Mouse (Mus musculus): ENCODE measurements at regions not wholly inside any gene's neighbourhood (a gene's known extent, or its start where the extent isn't known, plus 50 kb on each side); places are given as distances from the start of the nearest gene placed in this dataset.

GRCm38 (mm10) chr7:111420698-111421097, 337.9 kb upstream of the Eif4g2 start:
- H3K27me3 ChIP-seq (replicated peaks; ENCODE audit: low read depth, poor library complexity, severe bottlenecking), result no peaks in the 10 kb centered on the region
- H3K36me3 ChIP-seq (replicated peaks), result no peaks in the 10 kb centered on the region
- H3K27ac ChIP-seq (replicated peaks), result no peak overlapping the region
- 87% methylated on average over 3 of the region's 3 CpGs for WGBS
- no peaks in the 10 kb centered on the region for H3K9me3 ChIP-seq
- DNase-seq (ENCODE audit: low spot score), result no peak
- H3K4me1 ChIP-seq, result 0 out of 2 replicates have a peak, but pooled peaks cover 4% of the 10 kb centered on the region
- no peak overlapping the region for H3K4me3 ChIP-seq

GRCm38 (mm10) chr7:111417735-111418134, 334.9 kb upstream of the Eif4g2 start:
- no peak overlapping the region for H3K27ac ChIP-seq (replicated peaks)
- no peaks in the 10 kb centered on the region for H3K27me3 ChIP-seq (replicated peaks; ENCODE audit: low read depth, poor library complexity, severe bottlenecking)
- H3K4me1 ChIP-seq, result 0 out of 2 replicates have a peak, but pooled peaks cover 4% of the 10 kb centered on the region
- H3K9me3 ChIP-seq, result no peaks in the 10 kb centered on the region
- 32% methylated on average over 3 of the region's 3 CpGs for WGBS
- no peak for DNase-seq (ENCODE audit: low spot score)
- no peaks in the 10 kb centered on the region for H3K36me3 ChIP-seq (replicated peaks)
- H3K4me3 ChIP-seq, result no peak overlapping the region

GRCm38 (mm10) chr7:111416061-111416460, 333.2 kb upstream of the Eif4g2 start:
- DNase-seq (ENCODE audit: low spot score), result no peak
- 81% methylated on average over 6 of the region's 6 CpGs for WGBS
- Histone ChIP-seq H3K27ac (replicated peaks) (no peak overlapping the region), H3K4me3 (no peak overlapping the region), H3K27me3 (replicated peaks; ENCODE audit: low read depth, poor library complexity, severe bottlenecking) (no peaks in the 10 kb centered on the region), H3K9me3 (no peaks in the 10 kb centered on the region), H3K4me1 (0 out of 2 replicates have a peak, but pooled peaks cover 4% of the 10 kb centered on the region), H3K36me3 (replicated peaks) (no peaks in the 10 kb centered on the region)

GRCm38 (mm10) chr7:111413745-111414144, 330.9 kb upstream of the Eif4g2 start:
- 77% methylated on average over 4 of the region's 4 CpGs for WGBS
- Histone ChIP-seq H3K4me3 (no peak overlapping the region), H3K27ac (replicated peaks) (no peak overlapping the region), H3K36me3 (replicated peaks) (no peaks in the 10 kb centered on the region), H3K9me3 (no peaks in the 10 kb centered on the region), H3K4me1 (no peaks in the 10 kb centered on the region), H3K27me3 (replicated peaks; ENCODE audit: low read depth, poor library complexity, severe bottlenecking) (no peaks in the 10 kb centered on the region)
- no peak for DNase-seq (ENCODE audit: low spot score)

- 80% methylated on average over 2 of the region's 2 CpGs for WGBS
- no peak overlapping the region for H3K27ac ChIP-seq (replicated peaks)
Measured at GRCm38 (mm10) chr7:111412957-111413356, 330.1 kb upstream of the Eif4g2 start.

GRCm38 (mm10) chr7:111411386-111411960, 328.6 kb upstream of the Eif4g2 start:
- no peaks in the 10 kb centered on the region for H3K9me3 ChIP-seq
- WGBS, result 90% methylated on average over 5 of the region's 5 CpGs
- no peaks in the 10 kb centered on the region for H3K27me3 ChIP-seq (replicated peaks; ENCODE audit: low read depth, poor library complexity, severe bottlenecking)

More at GRCm38 (mm10) chr7:111412957-111413356, 330.1 kb upstream of the Eif4g2 start:
- DNase-seq (ENCODE audit: low spot score), result no peak
- Histone ChIP-seq H3K4me3 (no peak overlapping the region), H3K27me3 (replicated peaks; ENCODE audit: low read depth, poor library complexity, severe bottlenecking) (no peaks in the 10 kb centered on the region), H3K4me1 (no peaks in the 10 kb centered on the region), H3K36me3 (replicated peaks) (no peaks in the 10 kb centered on the region), H3K9me3 (no peaks in the 10 kb centered on the region)

GRCm38 (mm10) chr7:111395972-111396371, 313.1 kb upstream of the Eif4g2 start:
- Histone ChIP-seq H3K9me3 (no peaks in the 10 kb centered on the region), H3K36me3 (replicated peaks) (no peaks in the 10 kb centered on the region), H3K27me3 (replicated peaks; ENCODE audit: low read depth, poor library complexity, severe bottlenecking) (no peaks in the 10 kb centered on the region), H3K4me1 (no peaks in the 10 kb centered on the region), H3K4me3 (no peak overlapping the region), H3K27ac (replicated peaks) (no peak overlapping the region)
- 89% methylated on average over 2 of the region's 2 CpGs for WGBS
- no peak for DNase-seq (ENCODE audit: low spot score)

More at GRCm38 (mm10) chr7:111411386-111411960, 328.6 kb upstream of the Eif4g2 start:
- Histone ChIP-seq H3K27ac (replicated peaks) (no peak overlapping the region), H3K4me1 (no peaks in the 10 kb centered on the region), H3K36me3 (replicated peaks) (no peaks in the 10 kb centered on the region), H3K4me3 (no peak overlapping the region)
- DNase-seq (ENCODE audit: low spot score), result no peak

GRCm38 (mm10) chr7:111395111-111395510, 312.3 kb upstream of the Eif4g2 start:
- no peak for DNase-seq (ENCODE audit: low spot score)
- no peak overlapping the region for H3K27ac ChIP-seq (replicated peaks)
- no peaks in the 10 kb centered on the region for H3K27me3 ChIP-seq (replicated peaks; ENCODE audit: low read depth, poor library complexity, severe bottlenecking)
- H3K9me3 ChIP-seq, result no peaks in the 10 kb centered on the region
- H3K4me1 ChIP-seq, result no peaks in the 10 kb centered on the region
- H3K36me3 ChIP-seq (replicated peaks), result no peaks in the 10 kb centered on the region
- H3K4me3 ChIP-seq, result no peak overlapping the region
- WGBS, result 82% methylated on average over 6 of the region's 6 CpGs

GRCm38 (mm10) chr7:111393846-111394245, 311.0 kb upstream of the Eif4g2 start:
- Histone ChIP-seq H3K27ac (replicated peaks) (no peak overlapping the region), H3K27me3 (replicated peaks; ENCODE audit: low read depth, poor library complexity, severe bottlenecking) (no peaks in the 10 kb centered on the region), H3K36me3 (replicated peaks) (no peaks in the 10 kb centered on the region), H3K4me3 (no peak overlapping the region), H3K4me1 (no peaks in the 10 kb centered on the region), H3K9me3 (no peaks in the 10 kb centered on the region)
- no peak for DNase-seq (ENCODE audit: low spot score)

- Histone ChIP-seq H3K9me3 (no peaks in the 10 kb centered on the region), H3K4me1 (no peaks in the 10 kb centered on the region), H3K4me3 (no peak overlapping the region), H3K27me3 (replicated peaks; ENCODE audit: low read depth, poor library complexity, severe bottlenecking) (no peaks in the 10 kb centered on the region), H3K36me3 (replicated peaks) (no peaks in the 10 kb centered on the region), H3K27ac (replicated peaks) (no peak overlapping the region)
- DNase-seq (ENCODE audit: low spot score), result no peak
Measured at GRCm38 (mm10) chr7:111389690-111390089, 306.9 kb upstream of the Eif4g2 start.

GRCm38 (mm10) chr7:111374534-111374933, 291.7 kb upstream of the Eif4g2 start:
- H3K27ac ChIP-seq (replicated peaks), result no peak overlapping the region
- no peaks in the 10 kb centered on the region for H3K9me3 ChIP-seq
- WGBS, result 91% methylated on average over 7 of the region's 7 CpGs
- H3K27me3 ChIP-seq (replicated peaks; ENCODE audit: low read depth, poor library complexity, severe bottlenecking), result no peaks in the 10 kb centered on the region
- no peaks in the 10 kb centered on the region for H3K4me1 ChIP-seq
- DNase-seq (ENCODE audit: low spot score), result no peak
- no peak overlapping the region for H3K4me3 ChIP-seq
- no peaks in the 10 kb centered on the region for H3K36me3 ChIP-seq (replicated peaks)

- Histone ChIP-seq H3K4me1 (peaks cover 3% of the 10 kb centered on the region; the same call in 1 of the 2 replicates), H3K9me3 (no peaks in the 10 kb centered on the region), H3K27ac (replicated peaks) (no peak overlapping the region), H3K36me3 (replicated peaks) (no peaks in the 10 kb centered on the region), H3K4me3 (no peak overlapping the region), H3K27me3 (replicated peaks; ENCODE audit: low read depth, poor library complexity, severe bottlenecking) (no peaks in the 10 kb centered on the region)
- DNase-seq (ENCODE audit: low spot score), result no peak
- WGBS, result 84% methylated on average over 10 of the region's 10 CpGs
Measured at GRCm38 (mm10) chr7:111373380-111374173, 290.7 kb upstream of the Eif4g2 start.

- no peak overlapping the region for H3K4me3 ChIP-seq
- no peaks in the 10 kb centered on the region for H3K9me3 ChIP-seq
- no peak overlapping the region for H3K27ac ChIP-seq (replicated peaks)
- no peak for DNase-seq (ENCODE audit: low spot score)
- 54% methylated on average over 2 of the region's 2 CpGs for WGBS
- no peaks in the 10 kb centered on the region for H3K36me3 ChIP-seq (replicated peaks)
- H3K27me3 ChIP-seq (replicated peaks; ENCODE audit: low read depth, poor library complexity, severe bottlenecking), result no peaks in the 10 kb centered on the region
- H3K4me1 ChIP-seq, result peaks cover 8% of the 10 kb centered on the region; the same call in 1 of the 2 replicates
Measured at GRCm38 (mm10) chr7:111370421-111370887, 287.6 kb upstream of the Eif4g2 start.
